Mouse (Mus musculus): Measurements from ENCODE around the gene Muc3a. TPM values are rescaled to one million over a fixed set of nuclear protein-coding genes. Genes with fewer than 3 reads are reported as not detected.

The Muc3a gene
- polyA plus RNA-seq, 2 experiments: 0.73 TPM; not detected in 1

- Histone ChIP-seq H3K36me3 (ENCODE audit: control insufficient read depth, insufficient read depth, low read length) (no peaks in the 10 kb centered on the region), H3K27me3 (ENCODE audit: control insufficient read depth, insufficient read depth, low read length) (no peaks in the 10 kb centered on the region), H3K4me2 (replicated peaks; ENCODE audit: low read depth, low read length, severe bottlenecking) (no peak overlapping the region), H3K4me3 (replicated peaks; ENCODE audit: low read length) (no peak overlapping the region), H3K27ac (replicated peaks; ENCODE audit: low read depth, low read length) (no peak overlapping the region), H3K9me3 (ENCODE audit: control insufficient read depth, low read length) (no peaks in the 10 kb centered on the region), H3K9ac (ENCODE audit: low read depth, low read length, severe bottlenecking) (no peak overlapping the region), H3K4me1 (ENCODE audit: control insufficient read depth, insufficient read depth, low read length) (no peaks in the 10 kb centered on the region)
- DNase-seq (ENCODE audit: low spot score) (no peak), ATAC-seq (ENCODE audit: low FRiP score, low read depth) (no peak)
- no peak for TF ChIP-seq POLR2A (IDR thresholded peaks at IDR 0.05; ENCODE audit: borderline replicate concordance, extremely low read depth, insufficient read depth, insufficient read length)
- 0% methylated on average over 1 of the region's 1 CpGs for WGBS
Measured at GRCm38 (mm10) chr5:137172591-137172990, 39.6 kb downstream of the Muc3a start.

GRCm38 (mm10) chr5:137171478-137171877 lies 40.7 kb downstream of the Muc3a start:
- 71% methylated on average over 7 of the region's 7 CpGs for WGBS
- no peak overlapping the region for H3K4me2 ChIP-seq (replicated peaks; ENCODE audit: low read depth, low read length, severe bottlenecking)
- no peaks in the 10 kb centered on the region for H3K27me3 ChIP-seq (ENCODE audit: control insufficient read depth, insufficient read depth, low read length)
- no peak for DNase-seq (ENCODE audit: low spot score)
- no peaks in the 10 kb centered on the region for H3K9me3 ChIP-seq (ENCODE audit: control insufficient read depth, low read length)
- no peaks in the 10 kb centered on the region for H3K4me1 ChIP-seq (ENCODE audit: control insufficient read depth, insufficient read depth, low read length)
- TF ChIP-seq POLR2A (IDR thresholded peaks at IDR 0.05; ENCODE audit: borderline replicate concordance, extremely low read depth, insufficient read depth, insufficient read length): no peak
- no peaks in the 10 kb centered on the region for H3K36me3 ChIP-seq (ENCODE audit: control insufficient read depth, insufficient read depth, low read length)
- no peak overlapping the region for H3K9ac ChIP-seq (ENCODE audit: low read depth, low read length, severe bottlenecking)
- no peak overlapping the region for H3K27ac ChIP-seq (replicated peaks; ENCODE audit: low read depth, low read length)
- H3K4me3 ChIP-seq (replicated peaks; ENCODE audit: low read length): no peak overlapping the region
- ATAC-seq (ENCODE audit: low FRiP score, low read depth): no peak

GRCm38 (mm10) chr5:137170836-137171380 lies 41.3 kb downstream of the Muc3a start:
- Histone ChIP-seq H3K9me3 (ENCODE audit: control insufficient read depth, low read length) (no peaks in the 10 kb centered on the region), H3K9ac (ENCODE audit: low read depth, low read length, severe bottlenecking) (no peak overlapping the region), H3K4me2 (replicated peaks; ENCODE audit: low read depth, low read length, severe bottlenecking) (no peak overlapping the region), H3K27me3 (ENCODE audit: control insufficient read depth, insufficient read depth, low read length) (no peaks in the 10 kb centered on the region), H3K4me3 (replicated peaks; ENCODE audit: low read length) (no peak overlapping the region), H3K4me1 (ENCODE audit: control insufficient read depth, insufficient read depth, low read length) (no peaks in the 10 kb centered on the region), H3K36me3 (ENCODE audit: control insufficient read depth, insufficient read depth, low read length) (no peaks in the 10 kb centered on the region), H3K27ac (replicated peaks; ENCODE audit: low read depth, low read length) (no peak overlapping the region)
- no peak for TF ChIP-seq POLR2A (IDR thresholded peaks at IDR 0.05; ENCODE audit: borderline replicate concordance, extremely low read depth, insufficient read depth, insufficient read length)
- WGBS: 79% methylated on average over 9 of the region's 9 CpGs
- DNase-seq (ENCODE audit: low spot score) (no peak), ATAC-seq (ENCODE audit: low FRiP score, low read depth) (no peak)

- Histone ChIP-seq H3K4me1 (ENCODE audit: control insufficient read depth, insufficient read depth, low read length) (no peaks in the 10 kb centered on the region), H3K9me3 (ENCODE audit: control insufficient read depth, low read length) (no peaks in the 10 kb centered on the region), H3K4me3 (replicated peaks; ENCODE audit: low read length) (no peak overlapping the region), H3K9ac (ENCODE audit: low read depth, low read length, severe bottlenecking) (no peak overlapping the region), H3K27ac (replicated peaks; ENCODE audit: low read depth, low read length) (no peak overlapping the region), H3K36me3 (ENCODE audit: control insufficient read depth, insufficient read depth, low read length) (no peaks in the 10 kb centered on the region), H3K27me3 (ENCODE audit: control insufficient read depth, insufficient read depth, low read length) (no peaks in the 10 kb centered on the region), H3K4me2 (replicated peaks; ENCODE audit: low read depth, low read length, severe bottlenecking) (no peak overlapping the region)
- no peak for TF ChIP-seq POLR2A (IDR thresholded peaks at IDR 0.05; ENCODE audit: borderline replicate concordance, extremely low read depth, insufficient read depth, insufficient read length)
- no peak for DNase-seq (ENCODE audit: low spot score)
- no peak for ATAC-seq (ENCODE audit: low FRiP score, low read depth)
- WGBS: 67% methylated on average over 6 of the region's 6 CpGs
Measured at GRCm38 (mm10) chr5:137167539-137167938, 44.6 kb downstream of the Muc3a start.

- no peak overlapping the region for H3K27ac ChIP-seq (replicated peaks; ENCODE audit: low read depth, low read length)
- no peaks in the 10 kb centered on the region for H3K4me1 ChIP-seq (ENCODE audit: control insufficient read depth, insufficient read depth, low read length)
- no peak for ATAC-seq (ENCODE audit: low FRiP score, low read depth)
- H3K9ac ChIP-seq (ENCODE audit: low read depth, low read length, severe bottlenecking): no peak overlapping the region
- no peaks in the 10 kb centered on the region for H3K36me3 ChIP-seq (ENCODE audit: control insufficient read depth, insufficient read depth, low read length)
- 77% methylated on average over 9 of the region's 9 CpGs for WGBS
- DNase-seq (ENCODE audit: low spot score): no peak
- no peak for TF ChIP-seq POLR2A (IDR thresholded peaks at IDR 0.05; ENCODE audit: borderline replicate concordance, extremely low read depth, insufficient read depth, insufficient read length)
- no peak overlapping the region for H3K4me2 ChIP-seq (replicated peaks; ENCODE audit: low read depth, low read length, severe bottlenecking)
- no peaks in the 10 kb centered on the region for H3K9me3 ChIP-seq (ENCODE audit: control insufficient read depth, low read length)
- no peak overlapping the region for H3K4me3 ChIP-seq (replicated peaks; ENCODE audit: low read length)
- no peaks in the 10 kb centered on the region for H3K27me3 ChIP-seq (ENCODE audit: control insufficient read depth, insufficient read depth, low read length)
Measured at GRCm38 (mm10) chr5:137166012-137166411, 46.2 kb downstream of the Muc3a start.

- Histone ChIP-seq H3K4me1 (ENCODE audit: control insufficient read depth, insufficient read depth, low read length) (no peaks in the 10 kb centered on the region), H3K4me2 (replicated peaks; ENCODE audit: low read depth, low read length, severe bottlenecking) (no peak overlapping the region), H3K36me3 (ENCODE audit: control insufficient read depth, insufficient read depth, low read length) (no peaks in the 10 kb centered on the region), H3K27ac (replicated peaks; ENCODE audit: low read depth, low read length) (no peak overlapping the region), H3K27me3 (ENCODE audit: control insufficient read depth, insufficient read depth, low read length) (no peaks in the 10 kb centered on the region), H3K9me3 (ENCODE audit: control insufficient read depth, low read length) (no peaks in the 10 kb centered on the region), H3K4me3 (replicated peaks; ENCODE audit: low read length) (no peak overlapping the region), H3K9ac (ENCODE audit: low read depth, low read length, severe bottlenecking) (no peak overlapping the region)
- DNase-seq (ENCODE audit: low spot score) (no peak), ATAC-seq (ENCODE audit: low FRiP score, low read depth) (no peak)
- 79% methylated on average over 4 of the region's 4 CpGs for WGBS
- no peak for TF ChIP-seq POLR2A (IDR thresholded peaks at IDR 0.05; ENCODE audit: borderline replicate concordance, extremely low read depth, insufficient read depth, insufficient read length)
Measured at GRCm38 (mm10) chr5:137161853-137162252, 50.3 kb downstream of the Muc3a start.
